Mouse (Mus musculus) left cerebral cortex, postnatal 36 days (tissue): Measurements from ENCODE around the gene Pdxp. TPM values are rescaled to one million over a fixed set of nuclear protein-coding genes. Genes with fewer than 3 reads are reported as not detected.

Experiments used
- DNase-seq, 2 experiments: peaks; one replicate each; pipeline ENCODE4 v3.0.0; 2021 to 2022; ENCODE audit warnings: low spot score in 2 of 2, mixed read lengths in 1 of 2
- intact Hi-C: fragments of 180-260 bp; cut with DNase I; formaldehyde crosslinking; loops from one replicate; pipeline ENCODE4 v1.15.1; 2025
- total RNA-seq, 2 experiments: library from RNA; stranded (reverse); gene quantifications; 2 replicates each; pipeline ENCODE4 v1.2.3; 2021

Pdxp gene
- total RNA-seq, 2 experiments from 2014 or later = 159 to 192 TPM

DNA sequence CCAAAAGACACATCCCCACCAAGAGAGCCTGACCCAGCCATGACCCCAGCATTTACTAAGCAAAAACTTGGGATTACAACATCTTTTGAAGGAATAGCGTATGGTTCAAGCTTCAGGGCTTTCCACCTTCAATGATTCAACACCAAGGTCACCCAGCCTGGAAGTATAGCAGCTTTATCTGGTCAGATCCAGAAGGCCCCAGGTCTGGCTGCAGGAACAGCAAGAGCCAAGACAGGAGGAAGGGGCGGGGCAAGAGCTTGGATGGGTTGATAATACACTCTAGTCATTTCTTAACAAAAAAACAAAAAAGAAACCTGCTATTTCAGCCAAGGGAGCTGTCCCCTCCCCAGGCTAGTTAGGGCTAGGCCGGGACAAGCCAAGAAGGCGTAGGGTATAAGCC, 16.2 kb upstream of the Pdxp start:
- intact Hi-C loops = no loop called here
- DNase-seq = no peak

DNA sequence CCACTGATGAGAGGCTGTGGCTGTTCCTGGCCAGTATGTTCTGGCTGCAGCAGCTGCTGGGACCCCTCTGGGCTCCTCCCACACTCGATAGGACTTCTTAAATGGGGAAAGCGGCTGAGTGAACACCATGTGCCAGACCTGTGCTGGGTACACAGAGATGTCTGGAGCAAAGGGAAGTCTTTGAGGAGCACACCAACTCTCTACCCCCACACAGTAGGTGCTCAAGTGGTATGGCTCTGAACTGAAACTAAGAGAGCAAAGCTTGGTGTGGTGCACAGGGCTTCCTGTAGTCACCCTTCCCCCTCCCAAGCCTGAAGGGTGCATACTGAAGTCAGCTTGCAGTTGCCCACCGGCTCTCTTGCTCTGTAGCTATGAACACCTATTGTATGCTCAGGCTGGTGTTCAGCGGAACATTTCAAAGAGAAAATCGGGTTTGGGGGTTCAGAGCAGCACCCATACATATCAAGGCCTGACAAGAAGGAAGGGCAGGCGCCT, 15.2 kb upstream of the Pdxp start:
- DNase-seq = no peak
- intact Hi-C loops = no loop called here

DNA sequence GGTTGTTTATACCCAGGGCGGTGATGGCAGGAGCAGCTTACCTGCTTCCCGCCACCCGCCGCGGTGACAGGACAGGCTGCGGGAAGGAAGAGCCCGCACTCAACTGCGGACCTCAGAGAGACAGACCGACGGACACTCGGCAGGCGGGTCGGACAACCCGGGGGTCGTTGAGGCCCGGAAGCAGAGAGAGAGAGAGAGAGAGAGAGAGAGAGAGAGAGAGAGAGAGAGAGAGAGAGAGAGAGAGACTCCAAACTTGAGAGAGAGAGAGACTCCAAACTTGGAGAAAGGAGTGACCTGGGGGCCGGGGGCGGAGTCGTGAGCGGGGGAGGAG, 14.3 kb upstream of the Pdxp start, which contains the start of gene Gm49510:
Gm49510 (plus strand) TSS at position 259 of the 331 bp plus-strand sequence.
- intact Hi-C loops = no loop called here
- DNase-seq = no peak

DNA sequence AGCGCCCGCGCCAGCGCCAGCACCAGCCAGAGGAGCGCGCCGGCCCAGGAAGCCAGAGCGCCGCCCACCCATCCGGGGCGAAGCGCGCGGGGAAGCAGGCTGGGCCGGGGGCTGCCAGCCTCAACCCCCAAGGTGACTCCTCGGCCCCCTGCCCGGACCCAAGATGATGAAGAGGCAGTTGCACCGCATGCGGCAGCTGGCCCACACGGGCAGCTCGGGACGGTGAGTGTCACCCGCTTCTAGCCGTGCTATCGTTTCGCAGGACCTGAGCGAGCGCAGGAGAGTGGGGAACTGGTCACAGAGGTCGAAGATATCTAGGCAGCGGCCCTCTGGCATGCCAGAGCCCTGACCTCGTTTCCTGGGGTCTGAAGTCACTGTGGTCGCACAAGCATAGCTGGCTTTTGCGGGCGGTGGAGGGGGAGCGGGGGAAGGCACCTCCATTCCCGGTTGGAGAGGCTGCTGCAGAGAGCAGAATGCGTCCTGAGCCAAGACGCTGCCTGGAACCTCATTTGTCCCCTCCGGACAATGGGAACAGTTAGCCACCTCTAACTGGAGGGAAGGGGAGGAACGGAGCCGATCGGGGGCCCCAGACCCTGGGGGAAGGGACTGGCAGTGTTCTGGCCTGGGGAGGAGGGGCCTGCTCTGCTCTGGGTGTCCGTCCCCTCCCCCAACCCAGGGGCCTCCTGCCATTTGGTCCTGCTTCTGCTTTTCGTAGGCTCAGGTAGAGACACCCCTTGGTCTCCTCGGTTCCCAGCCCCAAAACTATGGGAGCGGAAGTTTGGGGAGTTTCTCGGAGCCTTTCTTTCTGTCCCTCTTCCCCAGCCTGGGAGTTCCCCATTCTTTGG, 13.8 kb upstream of the Pdxp start, which contains the start of gene Sh3bp1:
Sh3bp1 (plus strand) TSS at position 29 of the 845 bp plus-strand sequence.
- peak; percentile 56 to 77 for DNase-seq
- intact Hi-C loops = no loop called here

DNA sequence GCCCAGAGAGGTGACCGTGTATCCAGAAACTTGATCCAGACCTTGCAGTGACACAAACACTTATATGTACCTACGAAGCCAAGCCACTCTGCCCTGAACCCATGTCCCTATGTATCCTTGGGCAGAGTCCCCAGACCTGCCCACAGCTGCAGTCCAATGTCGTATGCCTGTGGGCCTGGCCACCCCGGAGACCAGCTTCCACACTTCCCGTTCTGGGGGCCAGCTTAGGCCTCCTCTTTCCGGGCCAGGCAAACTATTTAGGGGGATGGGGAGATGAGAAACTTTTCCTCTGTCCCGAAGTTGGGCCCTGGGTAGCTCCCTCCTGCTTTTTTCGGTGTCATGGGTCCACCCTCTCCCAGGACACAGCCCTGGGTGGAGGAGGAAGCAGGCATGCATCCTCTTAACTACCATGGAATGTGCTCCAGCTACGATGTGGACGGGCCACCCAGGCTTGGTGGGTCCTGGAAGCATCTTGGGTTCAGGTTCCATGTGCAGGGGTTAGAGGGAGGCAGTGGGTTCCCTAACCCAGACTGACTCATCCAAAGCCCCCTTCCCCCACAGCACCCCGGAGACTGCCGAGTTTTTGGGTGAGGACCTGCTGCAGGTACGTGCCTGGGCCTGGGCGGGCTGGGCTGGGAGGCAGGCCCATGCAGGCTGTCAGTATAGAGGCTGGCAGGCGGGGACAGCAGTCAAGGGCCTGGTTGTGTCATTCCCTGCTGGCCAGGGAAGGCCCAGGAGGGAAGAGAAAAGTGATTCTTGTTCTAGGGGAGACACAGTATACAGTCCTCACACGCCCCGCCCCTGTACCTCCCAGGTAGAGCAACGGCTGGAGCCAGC, 12.9 kb upstream of the Pdxp start:
- DNase-seq = no peak
- intact Hi-C loops = no loop called here

DNA sequence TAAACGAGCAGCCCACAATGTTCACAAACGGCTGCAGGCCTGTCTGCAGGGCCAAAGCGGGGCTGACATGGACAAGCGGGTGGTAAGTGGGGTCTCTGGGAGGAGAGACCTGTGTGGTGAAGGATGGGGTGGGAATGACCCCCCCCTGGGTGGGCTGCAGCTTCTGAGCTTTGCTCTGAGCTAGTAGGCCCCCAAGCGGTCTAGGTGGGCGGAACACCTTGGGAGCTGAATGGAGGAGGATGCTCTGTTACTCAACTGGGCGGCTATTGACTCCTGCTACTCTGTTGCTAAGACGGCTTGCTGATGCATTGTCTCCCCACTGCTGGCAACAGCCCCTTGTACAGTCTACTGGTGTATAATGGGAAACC, 12.3 kb upstream of the Pdxp start:
- intact Hi-C loops = no loop called here
- no peak for DNase-seq

DNA sequence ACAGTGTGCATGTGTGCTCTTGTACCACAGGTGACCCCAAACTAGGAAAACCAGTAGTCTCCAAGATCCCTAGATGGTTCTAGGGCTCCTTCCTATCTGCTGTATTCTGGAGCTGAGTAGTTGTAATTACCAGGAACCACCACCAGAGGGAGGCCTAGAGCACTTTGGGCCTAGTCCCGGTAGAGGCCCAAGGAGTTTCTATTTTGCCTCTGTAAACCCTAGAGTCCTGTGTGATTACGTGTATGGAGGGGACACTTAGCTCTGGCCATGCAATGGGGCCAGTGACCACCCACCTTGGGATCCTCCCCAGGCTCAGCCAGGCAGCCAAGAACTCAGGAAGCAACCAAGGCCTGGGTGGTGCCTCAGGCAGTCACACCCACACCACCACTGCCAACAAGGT, 10.5 kb upstream of the Pdxp start:
- intact Hi-C loops = no loop called here
- peak; percentile 62 to 75 for DNase-seq

DNA sequence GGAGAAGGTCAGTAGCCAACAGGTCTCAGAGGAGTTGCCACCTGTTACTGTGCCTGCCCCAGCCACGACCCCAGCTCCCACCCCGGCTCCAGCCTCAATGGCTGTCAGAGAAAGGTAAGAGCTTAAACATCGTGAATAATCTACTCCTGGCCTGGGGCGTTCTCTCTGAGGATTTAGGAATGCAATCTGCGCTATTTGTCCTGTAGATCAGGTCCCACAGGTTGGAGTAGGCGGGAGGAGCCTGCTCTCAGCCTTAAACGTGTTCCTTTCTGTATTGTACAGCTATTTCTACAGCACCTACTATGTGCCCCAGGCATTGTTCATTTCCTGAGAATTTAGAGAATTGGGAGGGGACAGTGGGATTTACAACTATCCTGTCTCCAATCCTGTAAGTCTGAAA, 5.3 kb upstream of the Pdxp start:
- no peak for DNase-seq
- intact Hi-C loops = no loop called here

DNA sequence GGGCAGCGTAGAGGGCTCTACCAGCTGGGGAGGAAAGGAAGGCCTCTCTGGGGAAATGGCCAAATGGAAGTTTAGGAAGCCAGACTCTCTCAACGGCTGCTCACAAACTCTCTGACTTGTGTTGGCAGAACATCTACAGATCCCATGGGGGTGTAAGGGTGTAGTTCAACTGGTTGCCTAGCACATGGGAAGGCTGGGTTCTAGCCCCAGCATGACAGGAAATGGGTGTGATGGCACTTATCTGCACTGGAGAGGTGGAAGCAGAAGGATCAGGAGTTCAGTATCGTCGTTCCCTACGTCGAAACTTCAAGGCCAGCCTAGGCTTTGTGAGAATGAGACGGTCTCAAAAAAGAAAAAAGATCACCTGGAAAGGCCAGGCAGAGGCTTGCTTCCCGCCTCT, 4.7 kb upstream of the Pdxp start:
- intact Hi-C loops = no loop called here
- DNase-seq = no peak

DNA sequence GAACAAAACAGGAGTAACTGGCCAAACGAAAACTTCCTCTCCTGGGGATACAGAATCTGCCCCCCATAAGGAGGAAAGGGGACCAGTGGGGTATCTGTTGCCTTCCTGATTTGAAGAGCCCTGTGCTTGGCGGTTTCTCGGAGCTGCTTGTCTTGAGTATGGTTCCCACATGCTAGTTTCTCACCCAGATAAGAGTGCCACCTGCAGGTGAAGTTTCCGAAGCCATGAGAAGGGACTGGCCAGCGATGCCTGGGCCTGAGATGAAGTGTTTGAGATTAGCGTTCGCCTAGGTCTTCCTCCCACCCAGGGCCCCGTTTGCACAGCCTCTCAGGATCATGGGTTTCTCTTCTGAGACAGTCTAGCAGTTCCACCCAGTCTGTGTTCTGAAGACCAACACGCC, 1.7 kb upstream of the Pdxp start:
- intact Hi-C loops = no loop called here

DNA sequence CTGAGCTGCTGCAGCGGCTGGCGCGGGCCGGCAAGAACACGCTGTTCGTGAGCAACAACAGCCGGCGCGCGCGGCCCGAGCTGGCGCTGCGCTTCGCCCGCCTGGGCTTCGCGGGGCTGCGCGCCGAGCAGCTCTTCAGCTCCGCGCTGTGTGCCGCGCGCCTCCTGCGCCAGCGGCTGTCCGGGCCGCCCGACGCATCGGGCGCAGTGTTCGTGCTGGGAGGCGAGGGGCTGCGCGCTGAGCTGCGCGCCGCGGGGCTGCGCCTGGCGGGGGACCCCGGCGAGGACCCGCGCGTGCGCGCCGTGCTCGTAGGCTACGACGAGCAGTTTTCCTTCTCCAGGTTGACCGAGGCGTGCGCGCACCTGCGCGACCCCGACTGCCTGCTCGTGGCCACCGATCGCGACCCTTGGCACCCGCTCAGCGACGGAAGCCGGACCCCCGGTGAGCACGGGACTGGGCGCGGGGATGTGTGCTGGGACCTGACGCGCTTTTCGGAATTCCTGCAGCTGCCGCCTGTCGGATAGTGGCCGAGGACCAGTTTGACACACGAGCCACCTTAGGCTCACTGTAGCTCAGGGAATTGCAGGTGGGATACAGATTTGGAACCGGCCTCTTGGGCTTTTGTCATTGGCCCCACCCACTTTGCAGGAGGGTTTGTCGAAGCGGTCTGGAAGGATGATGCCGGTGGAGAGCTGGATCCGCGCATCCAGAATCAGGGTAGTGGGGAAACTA, 538 bp downstream of the Pdxp start:
- DNase-seq = peak in 1 of 2 experiments; percentile 63
- intact Hi-C loops = loop anchor here (2.0 kb wide), 2 partner anchors 17 to 157 kb away; no protein-coding TSS in a partner anchor

More for the DNA sequence above, 1.7 kb upstream of the Pdxp start:
- DNase-seq = peak in 1 of 2 experiments; percentile 36

DNA sequence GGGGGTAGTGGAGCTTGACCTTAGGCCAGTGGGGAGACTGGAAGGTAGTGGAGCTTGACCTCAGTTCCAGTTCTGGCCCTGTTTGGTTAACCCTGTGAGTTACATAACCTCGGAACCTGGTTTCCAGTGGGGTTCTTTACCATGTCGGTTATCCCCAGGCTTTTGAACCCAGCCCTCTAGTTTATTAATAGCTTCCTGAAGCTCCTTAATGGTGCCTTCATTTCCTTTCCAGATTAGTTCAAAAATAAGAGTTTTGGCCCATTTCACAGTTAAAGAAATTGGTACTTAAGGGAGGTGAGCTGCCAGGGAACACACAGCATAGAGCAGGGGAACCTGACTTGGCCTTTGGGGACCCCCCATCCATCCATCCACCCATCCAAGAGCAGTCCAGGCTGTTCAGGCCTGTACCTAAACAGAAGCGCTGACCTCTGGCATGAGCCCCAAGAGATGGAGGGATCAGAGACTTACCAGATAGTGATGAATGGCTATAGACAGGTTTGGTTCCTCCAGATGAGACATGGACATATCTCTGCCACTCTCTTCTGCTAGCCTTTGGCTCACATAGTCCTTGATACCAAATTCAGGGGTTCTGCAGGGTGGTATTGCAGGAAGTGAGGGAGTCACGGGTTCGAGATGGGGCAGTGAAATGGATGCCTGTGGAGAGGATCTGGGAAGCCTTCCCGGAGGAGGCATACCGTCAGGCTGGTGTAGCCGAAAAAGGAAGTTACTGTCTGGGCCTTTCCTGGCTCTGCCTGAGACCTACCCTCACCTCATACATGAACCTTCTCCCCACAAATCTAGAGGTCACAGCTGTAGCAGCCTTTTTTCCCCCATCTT, 1.3 kb downstream of the Pdxp start:
- no peak for DNase-seq
- intact Hi-C loops = loop anchor here (2.0 kb wide), 2 partner anchors 16 to 156 kb away; no protein-coding TSS in a partner anchor

DNA sequence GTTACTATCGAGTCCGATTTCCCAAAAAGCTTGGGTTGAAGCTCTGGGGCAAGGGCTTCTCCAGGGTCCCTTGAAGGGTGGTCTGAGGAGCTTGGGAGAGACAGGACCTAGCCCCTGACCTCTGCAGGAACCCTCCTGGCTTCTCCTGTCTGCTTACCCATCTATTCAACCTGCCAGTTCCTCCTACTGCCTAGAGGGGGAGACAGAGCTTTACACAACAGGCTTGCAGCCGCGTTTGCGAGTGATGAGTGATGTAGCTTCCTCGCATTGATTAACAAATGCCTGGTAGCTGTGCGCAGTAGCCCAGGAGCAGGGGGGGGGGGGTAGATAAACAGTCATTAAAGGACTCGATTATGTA, 1.9 kb downstream of the Pdxp start:
- DNase-seq = peak; percentile 55 to 67
- intact Hi-C loops = loop anchor here (2.0 kb wide), 2 partner anchors 15 to 155 kb away; no protein-coding TSS in a partner anchor

DNA sequence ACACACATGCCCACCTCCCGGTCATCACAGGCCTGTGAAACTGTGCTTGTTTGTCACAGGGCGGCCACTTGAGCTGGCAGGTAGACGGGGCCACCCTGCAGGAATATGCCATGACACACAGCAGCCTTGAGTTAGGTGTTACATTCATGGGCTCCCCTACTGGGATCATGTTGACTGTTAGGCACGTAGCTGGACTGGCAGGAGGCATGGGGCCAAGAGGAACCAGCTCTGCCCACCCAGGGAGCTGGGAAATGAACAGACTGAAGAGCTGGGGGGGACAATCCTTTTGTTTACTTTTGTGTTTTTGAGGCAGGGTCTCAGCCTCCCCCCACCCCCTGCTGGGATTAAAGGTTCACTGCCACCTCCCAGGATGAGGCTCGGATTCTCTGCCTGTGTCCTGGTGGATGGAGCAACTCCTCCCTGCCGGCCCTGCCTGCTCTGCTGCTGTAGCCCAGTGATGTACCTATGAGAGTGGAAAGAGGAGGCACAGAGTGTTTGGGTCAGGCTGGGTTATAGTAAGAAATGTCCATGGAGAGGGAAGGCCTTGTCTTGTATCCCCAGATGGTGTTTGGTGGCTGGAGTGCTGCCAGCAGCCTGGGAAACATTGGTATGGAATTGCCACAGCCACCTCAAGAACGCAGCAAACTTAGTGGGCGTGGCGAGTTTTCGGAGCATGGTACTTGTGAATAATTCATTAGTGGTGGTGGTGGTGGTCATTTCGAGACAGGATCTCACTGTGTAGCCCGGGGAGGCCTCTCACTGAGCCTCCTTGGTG, 2.5 kb downstream of the Pdxp start:
- intact Hi-C loops = no loop called here
- peak; percentile 43 to 48 for DNase-seq

DNA sequence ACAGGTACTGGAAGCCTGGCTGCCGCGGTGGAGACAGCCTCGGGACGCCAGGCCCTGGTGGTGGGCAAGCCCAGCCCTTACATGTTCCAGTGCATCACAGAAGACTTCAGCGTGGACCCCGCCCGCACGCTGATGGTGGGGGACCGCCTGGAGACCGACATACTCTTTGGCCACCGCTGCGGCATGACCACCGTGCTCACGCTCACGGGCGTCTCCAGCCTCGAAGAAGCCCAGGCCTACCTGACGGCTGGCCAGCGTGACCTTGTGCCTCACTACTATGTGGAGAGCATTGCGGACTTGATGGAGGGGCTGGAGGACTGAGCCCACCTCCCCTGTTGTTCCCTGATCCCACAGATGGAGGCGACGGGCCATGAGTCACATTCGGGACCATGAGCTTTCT, 4.4 kb downstream of the Pdxp start:
- intact Hi-C loops = no loop called here

DNA sequence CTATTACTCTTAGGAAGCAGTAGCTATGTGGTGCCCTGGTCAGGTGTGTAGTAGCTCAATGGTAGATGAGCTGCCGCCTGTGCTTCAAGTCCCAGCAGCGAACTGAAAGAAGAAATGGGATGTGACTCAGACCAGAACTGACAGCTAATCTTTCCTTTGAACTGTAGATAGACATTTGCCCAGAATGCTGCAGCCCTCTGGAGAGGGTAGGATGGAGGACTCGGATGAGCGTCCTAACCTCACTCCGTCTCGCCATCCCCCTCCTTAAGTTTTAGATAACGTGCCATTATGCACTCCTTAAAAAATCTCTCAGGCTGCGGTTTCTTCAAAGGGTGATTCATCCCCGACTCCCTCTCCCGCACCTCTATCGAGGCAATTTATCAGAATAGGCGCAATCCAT, 6.2 kb downstream of the Pdxp start:
- DNase-seq = no peak
- intact Hi-C loops = no loop called here

More for the DNA sequence above, 4.4 kb downstream of the Pdxp start:
- DNase-seq = no peak

DNA sequence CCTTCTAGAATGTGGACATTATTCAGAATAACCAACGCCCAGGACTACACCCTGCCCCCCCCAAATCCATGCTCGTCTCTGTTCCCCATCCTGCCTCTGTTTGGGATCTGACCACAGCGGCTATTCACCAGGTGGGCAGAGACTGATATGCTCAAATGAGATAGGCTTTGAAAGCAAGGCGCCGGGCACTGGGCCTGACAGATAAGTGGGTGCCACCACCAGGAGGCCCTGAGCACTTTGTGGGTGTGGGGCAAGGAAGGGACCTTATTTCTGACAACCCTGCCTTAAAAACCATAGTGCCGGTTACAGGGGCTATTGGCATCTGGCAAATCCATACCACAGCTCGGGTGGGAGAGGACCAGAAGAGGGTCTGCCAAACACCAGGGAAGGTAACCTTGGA, 9.0 kb downstream of the Pdxp start:
- DNase-seq = no peak

DNA sequence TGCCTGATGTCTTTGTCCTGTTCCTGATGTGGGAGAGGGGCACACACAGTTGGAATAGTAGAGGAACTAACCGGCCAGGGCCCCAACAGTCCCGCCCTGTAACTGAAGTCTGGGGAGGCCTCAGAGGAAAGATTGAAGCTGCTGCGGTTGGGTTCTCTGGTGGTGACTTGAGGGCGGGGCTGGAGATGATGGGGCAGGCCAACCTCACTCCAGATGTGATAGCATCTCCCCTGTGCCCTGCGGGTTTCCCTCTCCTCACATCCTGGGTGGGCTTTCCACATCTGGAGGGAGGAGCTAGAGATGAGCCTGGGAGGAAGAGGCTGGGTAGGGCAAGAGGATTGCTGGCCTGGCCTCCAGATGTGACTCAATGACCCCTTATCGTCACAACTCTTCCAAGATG, 9.9 kb downstream of the Pdxp start:
- no peak for DNase-seq
- intact Hi-C loops = no loop called here

More for the DNA sequence above, 9.0 kb downstream of the Pdxp start:
- intact Hi-C loops = no loop called here
